In genomic region chr2:150607086-150607485, GRCm38 (mm10) we compare ENCODE assay signal across 9 mouse cellular contexts. TPM values are rescaled to one million over a fixed set of nuclear protein-coding genes. Genes with fewer than 3 reads are reported as not detected.
DNase-seq lines count a peak whose midpoint lies in the region; ATAC-seq lines count a peak whose summit lies in the region.
"Had no signal": no experiment of that assay in that cellular context is flagged by ENCODE, and none has a peak within 500 bp of the region (broad histone marks: within the 10 kb centered on the region; RNA-seq: fewer than 3 reads in every experiment).

No protein-coding gene starts in this region.

- no peak for ATAC-seq in kidney, embryonic 14.5 days (ENCODE audit: low FRiP score, low TSS enrichment)
- no peak for ATAC-seq in embryonic facial prominence, embryonic 14.5 days (ENCODE audit: low read depth)
- ATAC-seq in hindbrain, embryonic 16.5 days = no peak
- no peak for ATAC-seq in midbrain, embryonic 13.5 days
- no peak for ATAC-seq in frontal cortex, adult (ENCODE audit: low TSS enrichment)

- no peaks in the 10 kb centered on the region for H3K36me3 ChIP-seq in kidney, embryonic 14.5 days (ENCODE audit: control insufficient read depth, insufficient read depth, low read length)
- H3K36me3 ChIP-seq in embryonic facial prominence, embryonic 14.5 days (ENCODE audit: control insufficient read depth, insufficient read depth, low read length) = no peaks in the 10 kb centered on the region
- H3K36me3 ChIP-seq in hindbrain, embryonic 16.5 days (ENCODE audit: control insufficient read depth, insufficient read depth, low read length) = no peaks in the 10 kb centered on the region
- no peaks in the 10 kb centered on the region for H3K36me3 ChIP-seq in midbrain, embryonic 13.5 days

- H3K4me3 ChIP-seq in kidney, embryonic 14.5 days (ENCODE audit: low read length) = no peak overlapping the region; the same call in 1 of the 2 replicates
- peak overlapping the region; percentile 93; the same call in 1 of the 2 replicates for H3K4me3 ChIP-seq in embryonic facial prominence, embryonic 14.5 days (ENCODE audit: low read depth, low read length)
- peak overlapping the region; percentile 99; the same call in 1 of the 2 replicates for H3K4me3 ChIP-seq in hindbrain, embryonic 16.5 days (ENCODE audit: low read length)
- H3K4me3 ChIP-seq in midbrain, embryonic 13.5 days (replicated peaks) = peak overlapping the region; percentile 95

- H3K9me3 ChIP-seq in kidney, embryonic 14.5 days (ENCODE audit: control insufficient read depth, low read length) = no peaks in the 10 kb centered on the region
- no peaks in the 10 kb centered on the region for H3K9me3 ChIP-seq in embryonic facial prominence, embryonic 14.5 days (ENCODE audit: control insufficient read depth, low read length)
- no peaks in the 10 kb centered on the region for H3K9me3 ChIP-seq in hindbrain, embryonic 16.5 days (ENCODE audit: control insufficient read depth, low read length)
- no peaks in the 10 kb centered on the region for H3K9me3 ChIP-seq in midbrain, embryonic 13.5 days

- no peaks in the 10 kb centered on the region for H3K27me3 ChIP-seq in kidney, embryonic 14.5 days (ENCODE audit: control insufficient read depth, insufficient read depth, low read length)
- H3K27me3 ChIP-seq in embryonic facial prominence, embryonic 14.5 days (replicated peaks; ENCODE audit: control insufficient read depth, insufficient read depth, low read length) = no peaks in the 10 kb centered on the region
- no peaks in the 10 kb centered on the region for H3K27me3 ChIP-seq in hindbrain, embryonic 16.5 days (replicated peaks; ENCODE audit: control insufficient read depth, insufficient read depth, low read length)
- H3K27me3 ChIP-seq in midbrain, embryonic 13.5 days = no peaks in the 10 kb centered on the region

- no peaks in the 10 kb centered on the region for H3K4me1 ChIP-seq in kidney, embryonic 14.5 days (ENCODE audit: control insufficient read depth, insufficient read depth, low read length)
- no peaks in the 10 kb centered on the region; the same call in 1 of the 2 replicates for H3K4me1 ChIP-seq in embryonic facial prominence, embryonic 14.5 days (ENCODE audit: control insufficient read depth, insufficient read depth, low read length)
- peaks cover 12% of the 10 kb centered on the region for H3K4me1 ChIP-seq in hindbrain, embryonic 16.5 days (ENCODE audit: control insufficient read depth, insufficient read depth, low read depth, low read length)
- H3K4me1 ChIP-seq in midbrain, embryonic 13.5 days (replicated peaks) = peaks cover 14% of the 10 kb centered on the region

- no peak overlapping the region for H3K27ac ChIP-seq in kidney, embryonic 14.5 days (ENCODE audit: low read depth, low read length)
- H3K27ac ChIP-seq in embryonic facial prominence, embryonic 14.5 days (replicated peaks; ENCODE audit: low read depth, low read length) = no peak overlapping the region
- no peak overlapping the region for H3K27ac ChIP-seq in hindbrain, embryonic 16.5 days (ENCODE audit: low read depth, low read length)
- no peak overlapping the region for H3K27ac ChIP-seq in midbrain, embryonic 13.5 days

- WGBS in kidney, embryonic 14.5 days = 78% methylated on average over 1 of the region's 1 CpGs
- 81% methylated on average over 1 of the region's 1 CpGs for WGBS in embryonic facial prominence, embryonic 14.5 days
- WGBS in hindbrain, embryonic 16.5 days = 63% methylated on average over 1 of the region's 1 CpGs
- 73% methylated on average over 1 of the region's 1 CpGs for WGBS in midbrain, embryonic 13.5 days

- intact Hi-C loops in gastrocnemius, postnatal 14 days (cut with DNase I; ENCODE audit: low total_unique reads) = no loop called here
- intact Hi-C loops in gastrocnemius, postnatal 36 days (cut with DNase I) = loop anchor here (5.0 to 10.0 kb wide), 2 partner anchors 140 to 298 kb away; partner anchors contain the start of genes Abhd12, Entpd6 and Gins1

- DNase-seq in kidney, adult 18-20 months = no peak
- DNase-seq in embryonic facial prominence, embryonic 14.5 days (ENCODE audit: low spot score) = no peak
- DNase-seq in gastrocnemius, postnatal 14 days = no peak
- no peak for DNase-seq in gastrocnemius, postnatal 36 days
- DNase-seq: right cerebral cortex, postnatal 4 days had no signal

- H3K4me2 ChIP-seq in kidney, embryonic 14.5 days (replicated peaks; ENCODE audit: low read depth, low read length) = 0 out of 2 replicates have a peak overlapping the region, but pooled peaks have one; percentile 75
- peak overlapping the region; percentile 85 for H3K4me2 ChIP-seq in embryonic facial prominence, embryonic 14.5 days (ENCODE audit: low read depth, low read length)
- H3K4me2 ChIP-seq in hindbrain, embryonic 16.5 days (ENCODE audit: low read length) = peak overlapping the region; percentile 74
- H3K4me2 ChIP-seq in midbrain, embryonic 13.5 days (replicated peaks) = peak overlapping the region; percentile 82

- no peak overlapping the region for H3K9ac ChIP-seq in kidney, embryonic 14.5 days (ENCODE audit: low read depth, low read length)
- no peak overlapping the region for H3K9ac ChIP-seq in embryonic facial prominence, embryonic 14.5 days (ENCODE audit: low read depth, low read length)
- H3K9ac ChIP-seq in hindbrain, embryonic 16.5 days (ENCODE audit: low read depth, low read length) = no peak overlapping the region
- no peak overlapping the region for H3K9ac ChIP-seq in midbrain, embryonic 13.5 days (replicated peaks)

RNA-seq across cellular contexts. Expression of gene Apmap, which starts 1.3 kb away (rescaled TPM):
- polyA plus RNA-seq in kidney, embryonic 14.5 days (2014; fragmentation: Nextera tagmentation; extraction: Ambion mirVana) = 31.9 and 41.3 TPM in 2 replicates
- 36.8 and 37.1 TPM in 2 replicates for polyA plus RNA-seq in embryonic facial prominence, embryonic 14.5 days (2014; fragmentation: Nextera tagmentation; extraction: Ambion mirVana)
- polyA plus RNA-seq in hindbrain, embryonic 16.5 days (2015; fragmentation: Nextera tagmentation; extraction: Ambion mirVana) = 43.9 and 44.0 TPM in 2 replicates
- 39.9 and 43.0 TPM in 2 replicates for polyA plus RNA-seq in midbrain, embryonic 13.5 days (2015; fragmentation: Nextera tagmentation; extraction: Ambion mirVana)
- 10 to 100 TPM; 19.3 to 21.8 TPM for total RNA-seq in gastrocnemius, postnatal 14 days (2021)
- total RNA-seq in gastrocnemius, postnatal 36 days (2021) = 10 to 100 TPM; 16.0 to 19.3 TPM

RNA-seq across cellular contexts. Expression of gene Cst7, which starts 36.9 kb away (rescaled TPM):
- polyA plus RNA-seq in kidney, embryonic 14.5 days (2014; fragmentation: Nextera tagmentation; extraction: Ambion mirVana) = 0.22 TPM in 1 of 2 replicates, not detected in the other
- 1.5 and 2.6 TPM in 2 replicates for polyA plus RNA-seq in embryonic facial prominence, embryonic 14.5 days (2014; fragmentation: Nextera tagmentation; extraction: Ambion mirVana)
- 0.41 and 0.42 TPM in 2 replicates for polyA plus RNA-seq in hindbrain, embryonic 16.5 days (2015; fragmentation: Nextera tagmentation; extraction: Ambion mirVana)
- polyA plus RNA-seq in midbrain, embryonic 13.5 days (2015; fragmentation: Nextera tagmentation; extraction: Ambion mirVana) = 0.16 TPM in 1 of 2 replicates, not detected in the other
- total RNA-seq in gastrocnemius, postnatal 14 days (2021) = not detected
- total RNA-seq in gastrocnemius, postnatal 36 days (2021) = not detected
